8 mouse cellular contexts compared by ENCODE assay signal in genomic region chr7:80882830-80883505, GRCm38 (mm10). TPM values are rescaled to one million over a fixed set of nuclear protein-coding genes. Genes with fewer than 3 reads are reported as not detected.
DNase-seq lines count a peak whose midpoint lies in the region; ATAC-seq and TF ChIP-seq lines count a peak whose summit lies in the region.

No protein-coding gene starts in this region.

- peaks cover 8% of the 10 kb centered on the region for H3K36me3 ChIP-seq in embryonic facial prominence, embryonic 10.5 days (replicated peaks)
- H3K36me3 ChIP-seq in heart, postnatal 0 days (replicated peaks; ENCODE audit: control insufficient read depth, insufficient read depth, low read length): no peaks in the 10 kb centered on the region
- no peaks in the 10 kb centered on the region for H3K36me3 ChIP-seq in liver, postnatal 0 days (replicated peaks; ENCODE audit: insufficient read depth, low read length)
- no peaks in the 10 kb centered on the region for H3K36me3 ChIP-seq in neural tube, embryonic 15.5 days
- no peaks in the 10 kb centered on the region for H3K36me3 ChIP-seq in thymus, adult 2 months (ENCODE audit: control insufficient read depth, insufficient read depth, low read length)

- DNase-seq in ovary, adult 18-20 months (ENCODE audit: low spot score): peak; percentile 36
- DNase-seq in ovary, postnatal 10 days (ENCODE audit: low spot score): no peak
- peak; percentile 66 for DNase-seq in embryonic facial prominence, embryonic 10.5 days (ENCODE audit: low spot score)
- peak; percentile 79 for DNase-seq in heart, postnatal 0 days (ENCODE audit: low spot score)
- peak; percentile 72 for DNase-seq in large intestine, adult 2 months (ENCODE audit: low read depth, low spot score)
- peak; percentile 79 for DNase-seq in liver, postnatal 0 days
- DNase-seq in thymus, adult 2 months: peak; percentile 84

- H3K4me2 ChIP-seq in heart, postnatal 0 days (ENCODE audit: low read depth, low read length): peak overlapping the region; percentile 49
- H3K4me2 ChIP-seq in liver, postnatal 0 days (ENCODE audit: low read depth, low read length): peak overlapping the region; percentile 56
- H3K4me2 ChIP-seq in neural tube, embryonic 15.5 days: peak overlapping the region; percentile 51

- TF ChIP-seq EP300 in heart, postnatal 0 days (IDR thresholded peaks at IDR 0.05; ENCODE audit: low read depth): no peak
- no peak for TF ChIP-seq EP300 in liver, postnatal 0 days (IDR thresholded peaks at IDR 0.05; ENCODE audit: low read depth)

- H3K9me3 ChIP-seq in embryonic facial prominence, embryonic 10.5 days: no peaks in the 10 kb centered on the region
- no peaks in the 10 kb centered on the region for H3K9me3 ChIP-seq in heart, postnatal 0 days (replicated peaks; ENCODE audit: control insufficient read depth, low read length)
- no peaks in the 10 kb centered on the region for H3K9me3 ChIP-seq in liver, postnatal 0 days (ENCODE audit: low read length)
- no peaks in the 10 kb centered on the region for H3K9me3 ChIP-seq in neural tube, embryonic 15.5 days (replicated peaks)

- H3K27ac ChIP-seq in embryonic facial prominence, embryonic 10.5 days (replicated peaks): no peak overlapping the region
- no peak overlapping the region for H3K27ac ChIP-seq in heart, postnatal 0 days (ENCODE audit: low read depth)
- H3K27ac ChIP-seq in liver, postnatal 0 days (ENCODE audit: low read depth): peak overlapping the region; percentile 37; the same call in 1 of the 2 replicates
- no peak overlapping the region for H3K27ac ChIP-seq in neural tube, embryonic 15.5 days (replicated peaks)
- no peak overlapping the region for H3K27ac ChIP-seq in thymus, adult 2 months (ENCODE audit: control insufficient read depth, insufficient read depth, low read length)

- H3K4me1 ChIP-seq in embryonic facial prominence, embryonic 10.5 days: peaks cover 10% of the 10 kb centered on the region
- peaks cover 5% of the 10 kb centered on the region; the same call in 1 of the 2 replicates for H3K4me1 ChIP-seq in heart, postnatal 0 days (ENCODE audit: control insufficient read depth, insufficient read depth)
- H3K4me1 ChIP-seq in liver, postnatal 0 days (ENCODE audit: insufficient read depth): peaks cover 8% of the 10 kb centered on the region
- peaks cover 9% of the 10 kb centered on the region for H3K4me1 ChIP-seq in neural tube, embryonic 15.5 days
- H3K4me1 ChIP-seq in thymus, adult 2 months (replicated peaks; ENCODE audit: control insufficient read depth, insufficient read depth, low read length): peaks cover 6% of the 10 kb centered on the region

- H3K9ac ChIP-seq in heart, postnatal 0 days (replicated peaks; ENCODE audit: low read depth, low read length): no peak overlapping the region
- H3K9ac ChIP-seq in liver, postnatal 0 days (replicated peaks): no peak overlapping the region
- no peak overlapping the region for H3K9ac ChIP-seq in neural tube, embryonic 15.5 days (replicated peaks)

- ATAC-seq in heart, postnatal 0 days (ENCODE audit: insufficient read depth, low read depth): peak; percentile 92
- peak; percentile 98 for ATAC-seq in liver, postnatal 0 days
- peak; percentile 80 for ATAC-seq in neural tube, embryonic 15.5 days (ENCODE audit: low FRiP score)

- H3K4me3 ChIP-seq in embryonic facial prominence, embryonic 10.5 days: peak overlapping the region; percentile 25
- H3K4me3 ChIP-seq in heart, postnatal 0 days (ENCODE audit: low read depth, low read length): peak overlapping the region; percentile 6; the same call in 1 of the 2 replicates
- 0 out of 2 replicates have a peak overlapping the region, but pooled peaks have one; percentile 3 for H3K4me3 ChIP-seq in liver, postnatal 0 days (ENCODE audit: low read depth, low read length)
- H3K4me3 ChIP-seq in neural tube, embryonic 15.5 days (replicated peaks): peak overlapping the region; percentile 21
- peak overlapping the region; percentile 20 for H3K4me3 ChIP-seq in thymus, adult 2 months (ENCODE audit: control insufficient read depth, insufficient read depth, low read length)

- no peak for TF ChIP-seq POLR2A in thymus, adult 2 months (IDR thresholded peaks at IDR 0.05; ENCODE audit: control insufficient read depth, extremely low read depth, insufficient read depth, low read length, poor library complexity)

- WGBS in embryonic facial prominence, embryonic 10.5 days: 25% methylated on average over 14 of the region's 14 CpGs
- WGBS in heart, postnatal 0 days: 19% methylated on average over 14 of the region's 14 CpGs
- WGBS in large intestine, adult 2 months: 12% methylated on average over 14 of the region's 14 CpGs
- 9% methylated on average over 14 of the region's 14 CpGs for WGBS in liver, postnatal 0 days (ENCODE audit: insufficient replicate concordance)
- WGBS in neural tube, embryonic 15.5 days: 26% methylated on average over 14 of the region's 14 CpGs
- 6% methylated on average over 14 of the region's 14 CpGs for WGBS in thymus, adult 2 months

- H3K27me3 ChIP-seq in embryonic facial prominence, embryonic 10.5 days (replicated peaks; ENCODE audit: low read depth, poor library complexity, severe bottlenecking): no peaks in the 10 kb centered on the region
- no peaks in the 10 kb centered on the region for H3K27me3 ChIP-seq in heart, postnatal 0 days (ENCODE audit: control insufficient read depth, insufficient read depth, low read length)
- no peaks in the 10 kb centered on the region for H3K27me3 ChIP-seq in liver, postnatal 0 days (ENCODE audit: insufficient read depth, low read length)
- no peaks in the 10 kb centered on the region for H3K27me3 ChIP-seq in neural tube, embryonic 15.5 days (replicated peaks)
- H3K27me3 ChIP-seq in thymus, adult 2 months (ENCODE audit: control insufficient read depth, insufficient read depth, low read length): no peaks in the 10 kb centered on the region

- peak; percentile 58 for TF ChIP-seq CTCF in heart, postnatal 0 days (IDR thresholded peaks at IDR 0.05; ENCODE audit: low read depth)
- TF ChIP-seq CTCF in liver, postnatal 0 days (IDR thresholded peaks at IDR 0.05; ENCODE audit: low read depth): peak; percentile 73
- peak; percentile 92 for TF ChIP-seq CTCF in thymus, adult 2 months (IDR thresholded peaks at IDR 0.05; ENCODE audit: borderline replicate concordance, control insufficient read depth, extremely low read depth, insufficient read depth, low read length, poor library complexity)

RNA-seq across cellular contexts. Expression of gene Wdr73, which starts 18.1 kb away (rescaled TPM):
- 49.1 and 52.0 TPM in 2 replicates for polyA plus RNA-seq in embryonic facial prominence, embryonic 10.5 days (2016; fragmentation: Nextera tagmentation; extraction: Ambion mirVana)
- 22.4 and 23.2 TPM in 2 replicates for total RNA-seq in heart, postnatal 0 days (2014; rRNA removed; ENCODE audit: low replicate concordance)
- polyA plus RNA-seq in heart, postnatal 0 days (2015; fragmentation: Nextera tagmentation; extraction: Ambion mirVana): 11.4 and 12.4 TPM in 2 replicates
- 10.9 and 11.5 TPM in 2 replicates for polyA plus RNA-seq in large intestine, adult 2 months (2012; rRNA removed)
- polyA plus RNA-seq in liver, postnatal 0 days (2015; fragmentation: Nextera tagmentation; extraction: Ambion mirVana): 10.1 and 13.6 TPM in 2 replicates
- polyA plus RNA-seq in neural tube, embryonic 15.5 days (2015; fragmentation: Nextera tagmentation; extraction: Ambion mirVana): 33.0 and 35.0 TPM in 2 replicates
- 27.2 and 31.3 TPM in 2 replicates for polyA plus RNA-seq in thymus, adult 2 months (2012; rRNA removed)

RNA-seq across cellular contexts. Expression of gene Nmb, which starts 21.9 kb away (rescaled TPM):
- 7.0 and 7.4 TPM in 2 replicates for polyA plus RNA-seq in embryonic facial prominence, embryonic 10.5 days (2016; fragmentation: Nextera tagmentation; extraction: Ambion mirVana)
- total RNA-seq in heart, postnatal 0 days (2014; rRNA removed; ENCODE audit: low replicate concordance): 5.5 and 17.6 TPM in 2 replicates
- polyA plus RNA-seq in heart, postnatal 0 days (2015; fragmentation: Nextera tagmentation; extraction: Ambion mirVana): 4.2 and 4.4 TPM in 2 replicates
- 2.0 and 2.1 TPM in 2 replicates for polyA plus RNA-seq in large intestine, adult 2 months (2012; rRNA removed)
- 1.4 and 1.7 TPM in 2 replicates for polyA plus RNA-seq in liver, postnatal 0 days (2015; fragmentation: Nextera tagmentation; extraction: Ambion mirVana)
- polyA plus RNA-seq in neural tube, embryonic 15.5 days (2015; fragmentation: Nextera tagmentation; extraction: Ambion mirVana): 6.4 and 7.2 TPM in 2 replicates
- 20.1 and 24.5 TPM in 2 replicates for polyA plus RNA-seq in thymus, adult 2 months (2012; rRNA removed)

RNA-seq across cellular contexts. Expression of gene Zscan2, which starts 22.2 kb away (rescaled TPM):
- 3.0 and 3.5 TPM in 2 replicates for polyA plus RNA-seq in embryonic facial prominence, embryonic 10.5 days (2016; fragmentation: Nextera tagmentation; extraction: Ambion mirVana)
- total RNA-seq in heart, postnatal 0 days (2014; rRNA removed; ENCODE audit: low replicate concordance): 3.7 and 22.0 TPM in 2 replicates
- 1.3 and 2.0 TPM in 2 replicates for polyA plus RNA-seq in heart, postnatal 0 days (2015; fragmentation: Nextera tagmentation; extraction: Ambion mirVana)
- 1.3 and 1.9 TPM in 2 replicates for polyA plus RNA-seq in large intestine, adult 2 months (2012; rRNA removed)
- 0.43 and 0.47 TPM in 2 replicates for polyA plus RNA-seq in liver, postnatal 0 days (2015; fragmentation: Nextera tagmentation; extraction: Ambion mirVana)
- 3.3 and 3.9 TPM in 2 replicates for polyA plus RNA-seq in neural tube, embryonic 15.5 days (2015; fragmentation: Nextera tagmentation; extraction: Ambion mirVana)
- polyA plus RNA-seq in thymus, adult 2 months (2012; rRNA removed): 25.5 and 26.2 TPM in 2 replicates

RNA-seq across cellular contexts. Expression of gene Iqgap1, which starts 57.2 kb away (rescaled TPM):
- polyA plus RNA-seq in embryonic facial prominence, embryonic 10.5 days (2016; fragmentation: Nextera tagmentation; extraction: Ambion mirVana): 29.2 and 29.3 TPM in 2 replicates
- total RNA-seq in heart, postnatal 0 days (2014; rRNA removed; ENCODE audit: low replicate concordance): 39.8 and 88.5 TPM in 2 replicates
- polyA plus RNA-seq in heart, postnatal 0 days (2015; fragmentation: Nextera tagmentation; extraction: Ambion mirVana): 22.6 and 23.6 TPM in 2 replicates
- polyA plus RNA-seq in large intestine, adult 2 months (2012; rRNA removed): 33.6 and 65.5 TPM in 2 replicates
- polyA plus RNA-seq in liver, postnatal 0 days (2015; fragmentation: Nextera tagmentation; extraction: Ambion mirVana): 10.8 and 13.6 TPM in 2 replicates
- 18.1 and 31.0 TPM in 2 replicates for polyA plus RNA-seq in neural tube, embryonic 15.5 days (2015; fragmentation: Nextera tagmentation; extraction: Ambion mirVana)
- polyA plus RNA-seq in thymus, adult 2 months (2012; rRNA removed): 112 and 119 TPM in 2 replicates
